Mouse (Mus musculus): Measurements from ENCODE around the gene Tns3.

Gene Tns3

DNA sequence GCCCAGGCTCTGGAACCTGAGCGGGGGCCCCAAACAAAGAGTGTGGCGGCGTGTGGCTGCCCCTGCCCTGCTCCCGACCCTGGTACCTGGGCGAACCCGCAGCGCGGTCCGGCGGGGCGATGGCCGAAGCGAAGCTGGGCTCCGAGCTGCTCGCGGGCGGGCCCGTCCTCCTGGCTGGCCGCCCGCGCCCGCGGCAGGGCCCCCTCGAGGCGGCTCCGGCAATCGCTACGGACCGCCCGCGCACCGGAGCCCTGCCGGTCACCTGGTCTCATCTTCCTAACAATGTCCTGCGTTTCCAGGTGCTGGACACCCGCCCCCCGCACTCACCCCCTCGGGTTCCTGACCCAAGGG lies at the start of gene Tns3:
Gene Tns3, minus strand, starts transcription at position 143 of the 351 bp plus-strand sequence.
- DNase-seq = peak; percentile 82

GRCm38 (mm10) chr11:8706246-8707041 lies 42.1 kb upstream of the Tns3 start:
- no peak for DNase-seq

- DNase-seq = no peak
Measured at GRCm38 (mm10) chr11:8705156-8705555, 40.8 kb upstream of the Tns3 start.

DNA sequence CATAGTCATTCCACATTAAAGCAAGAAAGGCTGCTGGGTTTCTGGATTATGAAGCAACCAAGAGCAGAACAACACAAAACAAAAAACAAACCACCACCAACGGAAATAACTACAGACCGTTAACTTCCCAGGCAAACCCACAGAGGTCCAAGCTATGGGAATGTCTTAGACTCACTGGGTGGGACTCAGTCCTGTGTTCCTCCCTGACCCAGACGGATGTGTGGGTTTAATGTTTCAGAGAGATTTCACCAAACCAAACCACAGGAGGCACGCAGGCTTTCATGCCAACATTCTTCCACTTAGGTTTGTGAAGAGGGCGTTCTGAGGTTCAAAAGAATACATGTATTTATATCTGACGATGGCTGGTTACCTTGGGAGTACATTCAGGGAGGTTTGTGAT lies 39.5 kb upstream of the Tns3 start:
- no peak for DNase-seq

DNA sequence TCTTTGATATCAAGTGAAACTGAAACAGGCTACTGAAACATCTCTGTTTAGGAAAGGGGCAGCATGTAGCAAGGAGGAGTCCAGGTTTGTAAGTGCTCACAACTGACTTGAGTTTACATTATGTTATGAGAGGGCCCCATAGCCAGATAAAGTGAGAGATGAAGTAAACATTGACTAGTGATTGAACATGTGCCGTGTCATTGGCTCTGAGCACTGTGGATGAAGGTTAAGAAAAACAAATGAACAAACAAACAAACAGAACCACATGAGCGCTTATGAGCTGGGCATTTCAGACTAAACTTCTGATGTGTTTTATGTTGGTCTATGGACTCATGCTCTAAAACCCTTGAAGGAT lies 38.2 kb upstream of the Tns3 start:
- DNase-seq = no peak

DNA sequence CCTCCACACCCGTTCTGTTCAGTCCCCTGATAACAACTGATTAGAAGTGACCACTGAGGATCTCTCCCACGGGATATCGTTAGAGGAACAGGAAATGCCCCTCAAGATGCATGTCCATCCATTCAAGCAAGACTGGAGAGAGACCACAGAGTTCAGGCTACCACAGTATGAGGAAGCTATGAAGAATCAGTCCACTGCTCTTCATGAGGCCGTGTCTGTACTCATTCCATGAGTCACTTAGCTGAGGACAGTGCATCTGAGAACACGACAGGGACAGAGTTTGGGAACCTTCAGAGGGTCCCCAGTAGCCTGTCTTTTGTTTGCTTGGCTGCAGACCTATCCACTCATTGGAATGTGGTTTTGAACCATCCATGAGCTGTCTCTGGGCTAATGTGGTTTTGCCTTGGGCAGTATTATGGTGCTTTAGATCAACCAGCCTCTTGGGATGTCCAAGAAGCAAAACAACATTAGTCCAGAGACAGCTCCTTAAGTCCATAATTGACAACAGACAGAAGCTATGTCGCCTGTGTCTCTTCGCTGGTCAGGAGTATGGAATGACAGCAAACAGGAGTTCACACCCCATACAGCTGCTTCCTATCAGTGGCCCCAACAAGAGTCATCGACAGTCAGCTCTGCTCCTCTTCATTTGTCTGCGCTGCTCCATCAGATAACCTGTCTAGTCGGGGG lies 37.7 kb upstream of the Tns3 start:
- DNase-seq = no peak

- no peak for DNase-seq
Measured at GRCm38 (mm10) chr11:8701400-8701799, 37.1 kb upstream of the Tns3 start.

DNA sequence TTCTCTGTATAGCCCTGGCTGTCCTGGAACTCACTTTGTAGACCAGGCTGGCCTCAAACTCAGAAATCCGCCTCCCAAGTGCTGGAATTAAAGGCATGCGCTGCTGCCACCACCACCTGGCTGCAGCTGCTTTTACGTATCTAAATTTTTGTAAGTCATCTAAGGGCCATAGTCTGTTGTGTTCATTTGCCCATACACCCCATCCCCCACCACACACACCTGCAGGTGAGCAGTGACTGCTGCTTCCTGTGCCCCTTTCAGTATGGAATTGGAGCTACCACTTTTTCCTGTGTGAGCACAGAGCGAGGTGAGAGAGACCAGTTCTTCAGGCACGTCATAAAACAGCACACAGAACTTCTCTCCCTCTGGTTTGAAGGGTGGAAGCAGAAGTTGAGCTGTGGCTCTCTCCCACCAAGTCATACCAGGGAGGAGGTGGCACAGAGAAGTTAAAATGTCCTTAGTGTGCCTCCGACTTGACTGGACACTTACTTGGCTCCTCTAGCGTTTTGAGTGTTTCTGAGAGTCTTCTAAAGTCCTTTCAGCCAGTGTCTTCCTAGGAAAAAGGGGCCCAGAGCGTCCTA lies 36.4 kb upstream of the Tns3 start:
- no peak for DNase-seq

DNA sequence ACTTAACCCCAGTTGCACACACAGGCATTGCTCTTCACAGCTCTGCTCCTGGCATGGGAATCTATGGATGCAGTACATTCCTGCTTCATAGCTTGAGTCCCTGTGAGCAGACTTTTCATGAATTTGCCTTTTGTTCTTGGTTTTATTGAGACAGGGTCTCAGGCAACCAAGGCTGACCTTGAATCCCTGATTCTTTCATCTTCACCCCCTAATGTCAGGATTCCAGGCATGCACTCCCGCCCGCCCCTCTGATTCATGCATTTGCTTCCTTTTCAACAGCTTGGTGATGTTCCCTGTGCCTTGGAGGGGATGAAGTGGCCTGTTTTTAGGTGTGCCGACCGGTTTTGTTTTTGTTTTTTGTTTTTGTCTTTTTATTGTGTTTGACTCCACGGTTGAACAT lies 35.4 kb upstream of the Tns3 start:
- no peak for DNase-seq

DNA sequence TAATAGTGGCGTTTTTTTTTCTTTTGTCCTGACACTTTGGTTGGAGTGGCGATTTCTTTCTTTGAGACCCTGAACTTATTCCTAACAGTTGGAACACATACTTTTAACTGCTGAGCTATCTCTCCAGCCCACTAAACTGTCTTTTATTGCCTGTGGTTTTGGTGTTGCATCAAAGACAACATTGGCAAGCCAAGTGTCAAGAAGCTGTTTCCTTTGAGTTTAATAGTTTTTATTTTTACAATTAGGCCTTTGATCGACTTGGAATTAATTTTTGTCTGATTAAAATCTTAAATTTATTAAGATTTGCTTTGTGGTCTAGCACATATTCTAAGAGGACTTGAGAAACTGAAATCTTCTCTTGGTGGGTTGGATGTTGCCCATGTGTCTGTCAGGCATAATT lies 33.3 kb upstream of the Tns3 start:
- DNase-seq = no peak

DNA sequence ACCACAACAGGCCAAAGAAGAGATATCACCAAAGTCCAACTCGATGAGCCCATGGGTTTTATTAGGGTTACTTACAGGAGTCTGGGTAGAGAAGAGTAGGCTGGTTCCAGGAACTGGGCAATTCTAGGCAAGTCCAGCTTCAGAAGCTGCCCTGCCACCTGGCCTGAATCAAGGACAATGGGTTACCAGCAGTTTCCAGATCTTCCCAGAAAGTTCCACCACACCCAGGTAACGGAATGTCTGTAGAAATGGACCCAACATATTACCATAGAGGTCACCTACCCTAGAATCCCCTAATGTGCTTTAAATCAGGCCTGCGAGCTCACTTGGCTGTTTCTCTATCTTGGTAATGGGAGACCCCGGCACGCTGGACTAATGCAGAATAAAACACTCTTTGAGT lies 29.8 kb upstream of the Tns3 start:
- no peak for DNase-seq

GRCm38 (mm10) chr11:8692536-8693471 lies 28.5 kb upstream of the Tns3 start:
- peak; percentile 87 for DNase-seq

DNA sequence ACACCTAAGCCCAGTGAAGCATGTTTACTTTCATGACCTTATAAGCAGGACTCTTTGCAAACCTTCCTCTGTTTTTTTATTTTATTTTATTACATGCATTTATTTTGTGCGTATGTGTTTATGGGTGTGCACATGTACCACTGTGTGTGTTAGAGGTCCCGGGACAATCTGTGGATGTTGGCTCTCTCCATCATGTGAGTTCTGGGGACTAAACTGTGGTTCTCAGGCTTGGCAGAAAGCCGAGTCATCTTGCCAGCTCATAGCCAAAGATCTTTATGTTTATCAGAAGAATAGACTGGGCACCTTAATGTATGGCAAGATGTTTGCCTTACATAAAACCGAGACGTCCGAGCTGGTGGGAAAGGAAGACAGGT lies 27.8 kb upstream of the Tns3 start:
- no peak for DNase-seq

GRCm38 (mm10) chr11:8691605-8692004 lies 27.3 kb upstream of the Tns3 start:
- no peak for DNase-seq

- no peak for DNase-seq
Measured at GRCm38 (mm10) chr11:8690633-8691032, 26.3 kb upstream of the Tns3 start.

DNA sequence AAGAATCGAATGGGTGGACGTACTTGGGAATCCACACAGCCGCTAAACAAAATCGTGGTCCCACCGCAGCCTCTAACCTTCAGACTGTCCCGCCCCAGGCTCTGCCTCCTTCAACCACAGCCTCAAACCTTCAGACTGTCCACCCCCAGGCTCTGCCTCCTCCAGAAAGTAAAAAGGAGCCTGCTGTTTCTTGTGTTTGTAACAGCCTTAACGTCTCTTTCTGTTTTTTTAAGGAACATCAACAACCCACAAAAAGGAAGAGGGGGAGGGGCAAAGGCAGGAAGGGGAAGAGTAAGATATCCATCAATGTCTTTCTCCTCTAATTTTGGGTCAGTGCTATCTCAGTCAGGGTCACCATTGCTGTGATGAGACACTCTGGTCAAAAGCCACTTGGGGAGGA lies 25.2 kb upstream of the Tns3 start:
- no peak for DNase-seq

DNA sequence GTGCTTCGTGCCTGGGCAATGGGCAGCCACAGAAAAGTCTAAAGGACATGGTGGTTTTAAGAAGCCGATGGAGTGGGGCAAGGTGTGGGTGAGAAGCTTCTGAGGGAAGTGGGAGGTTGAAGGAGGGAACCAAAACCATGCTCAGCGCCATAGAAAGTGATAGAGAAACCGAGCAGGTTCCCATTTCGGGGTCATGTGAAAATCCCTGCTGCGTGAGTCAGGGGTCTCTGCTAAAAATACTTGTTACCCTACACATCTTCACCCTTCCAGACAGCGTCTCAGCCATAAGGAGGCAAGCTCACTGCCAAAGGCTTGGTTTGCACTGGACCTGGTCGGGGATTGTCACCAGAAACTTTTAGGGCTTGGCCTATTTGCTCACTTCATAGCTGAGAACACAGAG lies 24.6 kb upstream of the Tns3 start:
- DNase-seq = no peak

DNA sequence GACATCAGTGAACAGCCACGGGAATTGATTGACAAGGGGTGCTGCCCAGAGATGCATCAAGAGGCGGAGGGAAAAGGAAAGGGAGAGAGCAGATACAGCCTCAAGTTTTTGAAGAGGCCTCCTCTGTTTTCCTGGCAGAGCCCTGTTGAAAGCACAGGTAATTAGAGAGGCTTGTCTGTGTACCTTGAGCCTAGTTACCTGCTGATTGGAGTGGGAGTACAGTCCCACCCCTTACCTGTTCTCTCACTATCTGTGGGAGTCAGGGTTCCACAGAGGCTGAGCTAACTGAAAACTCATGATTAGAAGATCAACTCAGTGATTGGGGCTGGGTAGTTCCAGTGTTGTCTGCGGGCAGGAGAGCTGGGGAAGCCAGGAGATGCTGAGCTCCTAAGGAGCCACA lies 22.2 kb upstream of the Tns3 start:
- no peak for DNase-seq

GRCm38 (mm10) chr11:8686061-8686460 lies 21.7 kb upstream of the Tns3 start:
- no peak for DNase-seq

- DNase-seq = no peak
Measured at GRCm38 (mm10) chr11:8685195-8685594, 20.9 kb upstream of the Tns3 start.

DNA sequence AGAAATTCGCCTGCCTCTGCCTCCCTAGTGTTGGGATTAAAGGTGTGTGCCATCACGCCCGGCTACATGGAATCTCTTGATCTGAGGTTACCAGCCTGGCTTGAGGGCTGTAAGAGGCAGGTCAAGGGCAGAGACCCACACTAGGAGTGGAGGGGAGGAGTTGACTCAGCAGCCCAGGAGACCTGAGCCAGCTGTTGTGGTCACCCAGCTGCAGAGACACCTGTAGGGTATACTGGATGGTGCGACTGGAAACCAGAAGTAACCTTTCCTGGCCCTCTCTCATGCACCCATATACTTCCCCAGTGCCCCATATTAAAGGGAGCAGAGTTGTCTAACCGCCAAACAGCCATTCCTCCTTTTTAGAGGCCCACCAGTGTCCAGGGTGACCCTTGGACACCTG lies 19.9 kb upstream of the Tns3 start:
- DNase-seq = no peak

- no peak for DNase-seq
Measured at GRCm38 (mm10) chr11:8681356-8681755, 17.0 kb upstream of the Tns3 start.

DNA sequence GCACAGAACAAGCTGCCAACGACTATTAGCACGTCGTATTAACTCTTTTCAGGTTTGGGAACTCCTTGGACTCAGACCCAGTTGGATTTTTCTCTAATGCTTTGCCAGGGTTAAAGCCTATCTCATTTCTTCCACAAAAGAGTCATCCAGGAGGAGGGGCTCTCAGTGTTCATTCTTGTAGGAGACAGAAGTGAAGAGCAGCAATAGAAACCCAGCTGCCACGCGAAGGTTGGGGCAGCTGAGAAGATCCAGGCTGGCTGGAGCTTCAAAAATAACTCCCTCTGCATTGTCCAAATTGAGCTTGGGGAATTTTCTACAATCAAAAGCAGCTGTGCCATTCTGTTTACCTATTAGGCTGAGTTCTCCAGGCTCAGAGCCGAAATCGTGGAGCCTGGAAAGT lies 16.3 kb upstream of the Tns3 start:
- DNase-seq = peak; percentile 42
